Mouse (Mus musculus) liver, adult 2 months (tissue): ENCODE results near the gene Men1.

ENCODE experiments used
- CTCF ChIP-seq: fragments of 200-500 bp; IDR thresholded peaks from 2 replicates; pipeline ENCODE4 v1.5.1; 2011; ENCODE audit warnings: low read depth, low read length, control low read depth
- POLR2A ChIP-seq: fragments of 200-500 bp; IDR thresholded peaks from 2 replicates; pipeline ENCODE4 v1.6.1; 2011; ENCODE audit warnings: low read length, control low read depth; ENCODE audit not compliant: insufficient read depth; ENCODE audit errors: extremely low read depth

DNA sequence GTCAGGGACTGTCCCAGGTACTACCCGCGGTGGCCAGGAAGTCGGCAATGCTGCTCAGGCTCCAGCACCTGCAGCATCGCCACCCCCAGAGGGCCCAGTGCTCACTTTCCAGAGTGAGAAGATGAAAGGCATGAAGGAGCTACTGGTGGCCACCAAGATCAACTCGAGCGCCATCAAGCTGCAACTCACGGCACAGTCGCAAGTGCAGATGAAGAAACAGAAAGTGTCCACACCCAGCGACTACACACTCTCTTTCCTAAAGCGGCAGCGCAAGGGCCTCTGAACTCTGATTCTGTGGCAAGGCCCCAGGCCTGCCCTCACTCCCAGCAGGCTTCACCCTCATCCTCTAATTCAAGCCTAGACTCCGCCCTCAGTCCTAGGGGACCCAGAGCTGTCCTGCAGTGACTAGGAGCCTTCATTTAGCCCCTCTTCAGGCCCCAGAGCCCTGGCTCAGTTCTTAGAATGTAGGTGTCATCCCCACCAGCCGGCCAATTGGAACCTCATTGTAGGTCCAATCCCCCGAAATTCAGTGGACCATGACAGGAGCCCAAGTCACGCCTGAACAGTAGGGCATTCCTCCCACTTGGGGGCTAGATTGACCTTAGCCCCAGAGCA is 5.2 kb downstream of the Men1 start:
- TF ChIP-seq POLR2A: no peak
- TF ChIP-seq CTCF: peak; percentile 53
